Mouse (Mus musculus): ENCODE measurements around the gene Nr2c2.

Nr2c2 gene

DNA sequence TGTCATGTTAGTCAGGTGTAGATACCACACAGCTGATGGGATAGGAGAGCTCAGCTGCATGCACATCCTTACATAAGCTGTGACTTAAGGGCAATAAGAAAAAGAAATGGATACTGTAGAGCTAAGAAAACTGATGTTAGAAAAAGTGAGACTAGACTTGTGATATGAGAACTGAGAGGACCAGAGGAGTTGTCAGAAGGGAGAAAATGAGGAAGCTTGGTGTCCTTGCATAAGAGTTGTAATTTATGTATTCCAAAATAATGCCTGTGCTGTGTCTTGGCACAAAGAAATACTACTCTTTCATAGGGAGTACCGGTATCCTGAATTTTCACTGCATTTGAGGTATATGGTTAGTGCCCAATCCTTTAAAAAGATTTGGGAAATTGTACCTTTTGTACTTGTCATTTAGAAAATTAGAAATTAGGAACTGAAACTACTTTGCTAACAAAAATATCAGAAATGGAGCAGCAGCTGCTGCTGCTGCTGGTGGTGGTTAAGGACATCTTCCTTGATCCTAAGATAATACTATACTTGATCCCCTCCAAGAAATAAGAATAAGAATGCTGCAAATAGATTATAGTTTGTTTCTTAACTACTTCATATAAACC is 35.8 kb downstream of the Nr2c2 start:
- in situ Hi-C loops (cut with MboI, MseI) = no loop called here

DNA sequence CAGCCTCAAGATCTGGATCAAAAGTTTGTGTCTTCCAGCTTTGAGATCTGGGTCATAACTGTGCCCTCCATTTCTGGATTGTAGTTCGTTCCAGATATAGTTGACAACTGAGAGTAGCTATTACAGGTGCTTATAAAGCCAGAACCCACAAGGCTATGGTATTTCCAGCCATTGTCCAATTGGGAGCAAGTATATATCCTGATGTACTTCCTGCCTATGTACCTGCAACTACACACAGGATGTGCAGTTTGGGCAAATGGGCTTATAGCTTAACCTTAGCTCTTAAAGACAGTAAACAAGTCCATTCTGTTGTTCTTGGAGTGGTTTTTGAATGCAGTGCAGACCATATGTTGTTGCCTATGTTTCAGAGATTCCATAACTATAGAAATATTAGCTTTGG is 40.3 kb downstream of the Nr2c2 start:
- in situ Hi-C loops (cut with MboI, MseI) = no loop called here

DNA sequence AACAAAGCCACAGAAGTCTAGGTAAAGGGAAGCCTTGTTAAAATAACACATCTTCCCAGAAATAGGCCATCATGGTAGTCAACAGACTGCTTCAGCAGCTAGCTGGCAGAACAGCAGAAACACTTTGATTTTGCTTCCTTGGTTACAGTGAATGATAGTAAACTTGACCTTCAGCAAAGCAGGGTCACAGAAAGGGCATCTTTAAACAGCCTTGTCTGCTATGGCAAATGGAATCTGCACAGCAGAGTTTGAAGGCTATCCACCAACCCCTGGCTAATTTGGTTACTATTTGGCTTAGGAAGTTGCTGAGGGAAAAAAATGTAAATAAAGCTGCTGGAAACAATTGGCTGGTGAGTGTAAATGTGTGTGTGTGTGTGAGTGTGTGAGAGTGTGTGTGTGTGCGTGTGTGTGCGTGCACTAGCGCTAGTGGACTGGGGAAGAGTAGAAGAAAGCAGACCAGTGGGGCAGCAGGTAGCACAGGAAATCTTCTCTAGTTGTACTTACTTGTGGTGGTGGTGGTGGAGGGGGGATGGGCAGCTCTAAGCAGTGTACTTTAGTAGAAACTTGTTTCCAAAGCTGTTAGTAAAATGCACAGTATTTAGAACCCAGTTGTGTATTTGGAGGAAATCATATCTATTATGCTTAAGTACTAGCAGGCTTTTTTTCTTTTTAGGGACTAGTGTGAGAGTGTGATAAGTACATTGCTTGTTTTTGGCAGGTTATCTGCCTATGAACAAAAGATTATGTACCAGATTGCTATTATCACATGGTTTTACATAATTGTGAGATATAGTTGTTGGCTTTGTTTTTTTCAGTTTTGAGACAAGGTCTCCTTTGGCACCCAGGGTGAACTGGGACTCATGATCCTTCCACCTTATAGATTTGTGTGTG is 41.1 kb downstream of the Nr2c2 start:
- in situ Hi-C loops (cut with MboI, MseI) = no loop called here

DNA sequence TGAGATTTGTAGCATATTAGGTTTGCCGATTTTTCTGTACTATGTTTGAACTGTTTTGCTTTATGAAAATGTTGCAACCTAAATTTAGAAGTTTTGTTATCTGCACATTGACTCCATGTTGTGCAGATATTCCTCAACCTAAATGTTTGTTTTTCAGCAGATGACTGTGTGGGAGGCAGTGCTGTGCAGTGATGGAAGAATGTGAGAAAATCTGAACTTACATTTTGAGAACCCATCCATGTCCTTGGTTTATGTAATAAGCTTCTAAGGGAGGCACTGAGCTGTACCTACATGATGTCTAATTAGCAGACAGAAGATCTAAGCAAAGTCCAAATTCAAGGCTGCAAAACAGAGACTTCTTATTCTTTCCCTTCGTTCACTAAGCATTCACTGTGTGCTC is 42.4 kb downstream of the Nr2c2 start:
- in situ Hi-C loops (cut with MboI, MseI) = no loop called here

DNA sequence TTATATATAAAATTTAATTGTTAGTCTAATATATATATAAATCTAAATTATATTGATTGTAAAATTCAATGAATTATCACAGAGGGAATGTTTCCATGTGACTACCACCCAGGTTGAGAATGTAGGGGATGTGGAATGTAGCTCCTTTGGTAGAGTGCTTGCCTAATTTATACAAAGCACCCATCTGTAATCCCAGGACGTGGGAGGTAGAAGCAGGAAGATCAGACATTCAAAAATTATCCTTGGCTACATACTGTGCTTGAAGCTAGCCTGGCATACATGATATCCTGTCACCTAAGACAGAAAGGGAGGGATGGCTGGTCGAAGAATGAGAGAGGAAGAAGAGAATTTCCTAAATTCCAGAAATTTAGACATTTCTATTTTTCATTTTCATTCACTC is 45.2 kb downstream of the Nr2c2 start:
- in situ Hi-C loops (cut with MboI, MseI) = no loop called here

DNA sequence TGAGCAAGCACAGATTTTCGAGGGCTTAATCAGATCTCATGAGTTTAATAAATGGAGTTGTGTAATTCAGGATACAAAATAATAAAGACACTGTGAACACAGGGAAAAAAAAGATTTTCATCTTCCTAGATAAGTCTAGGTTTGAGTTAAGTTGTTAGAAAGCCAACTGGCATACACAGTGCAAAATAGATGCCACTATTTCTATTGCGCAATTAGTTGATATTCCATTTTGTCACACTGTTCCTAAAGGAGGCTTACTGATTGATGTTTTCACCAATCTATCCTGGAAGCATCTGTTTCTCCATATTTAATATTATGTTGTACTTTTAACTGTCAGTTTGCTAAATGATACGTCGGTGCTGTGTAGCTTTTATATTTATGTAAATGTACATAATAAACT is 54.7 kb downstream of the Nr2c2 start:
- in situ Hi-C loops (cut with MboI, MseI) = no loop called here

DNA sequence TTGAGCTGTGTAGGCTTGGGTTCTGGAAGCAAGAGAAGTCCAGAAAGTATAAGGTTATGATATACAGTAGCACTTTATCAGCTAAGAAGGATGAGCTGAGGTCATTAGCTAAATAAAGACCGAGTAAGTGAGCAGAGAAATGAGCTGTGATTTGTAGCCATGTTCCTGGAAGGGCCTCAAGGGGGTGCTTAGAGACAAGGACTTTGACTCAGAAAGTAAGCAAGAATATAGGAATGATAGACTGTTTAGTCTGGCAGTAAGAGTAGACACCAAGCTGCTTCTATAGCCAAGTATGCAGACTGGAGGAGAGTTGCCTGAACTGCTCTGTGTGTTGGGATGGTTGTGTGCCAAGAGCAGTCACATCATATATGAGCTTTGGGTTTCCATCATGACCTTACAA is 62.6 kb downstream of the Nr2c2 start:
- in situ Hi-C loops (cut with MboI, MseI) = no loop called here

DNA sequence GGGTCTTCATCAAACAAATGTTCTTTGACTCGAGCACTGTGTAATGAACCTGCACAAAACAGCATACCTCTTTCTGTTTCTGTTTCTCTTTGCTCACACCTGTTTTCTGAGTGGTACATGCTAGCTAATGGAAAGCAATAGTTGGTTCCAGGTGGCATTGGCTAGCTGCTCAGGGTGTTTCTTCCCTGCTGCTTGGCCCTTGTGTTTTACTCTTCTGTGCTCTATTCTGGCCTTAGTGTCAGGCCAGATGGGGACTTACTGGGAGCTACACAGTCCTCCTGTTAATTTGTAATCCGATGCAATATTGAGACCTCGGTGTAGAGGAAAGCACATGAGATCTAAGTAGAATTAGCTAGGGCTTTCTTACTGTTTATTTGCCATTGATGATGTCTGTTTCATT is 67.6 kb downstream of the Nr2c2 start:
- in situ Hi-C loops (cut with MboI, MseI) = no loop called here

DNA sequence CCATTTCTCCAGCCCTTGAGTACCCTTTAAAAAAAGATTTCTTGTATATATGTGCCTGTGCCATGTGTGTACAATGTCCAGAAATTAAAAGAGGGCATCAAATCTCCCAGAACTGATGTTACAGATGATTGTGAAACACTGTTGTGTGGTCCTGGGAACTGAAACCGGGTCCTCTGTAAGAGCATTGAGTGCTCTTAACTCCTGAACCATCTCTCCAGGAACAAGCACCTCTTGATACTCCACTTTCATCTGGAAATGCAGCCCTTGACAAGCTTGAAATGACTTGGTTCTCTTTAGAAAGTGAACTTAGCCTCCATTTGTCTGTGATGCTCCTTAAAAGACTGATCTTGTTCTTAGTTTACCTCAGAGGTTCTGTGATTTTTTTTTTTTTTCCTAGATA is 71.5 kb downstream of the Nr2c2 start:
- in situ Hi-C loops (cut with MboI, MseI) = no loop called here

DNA sequence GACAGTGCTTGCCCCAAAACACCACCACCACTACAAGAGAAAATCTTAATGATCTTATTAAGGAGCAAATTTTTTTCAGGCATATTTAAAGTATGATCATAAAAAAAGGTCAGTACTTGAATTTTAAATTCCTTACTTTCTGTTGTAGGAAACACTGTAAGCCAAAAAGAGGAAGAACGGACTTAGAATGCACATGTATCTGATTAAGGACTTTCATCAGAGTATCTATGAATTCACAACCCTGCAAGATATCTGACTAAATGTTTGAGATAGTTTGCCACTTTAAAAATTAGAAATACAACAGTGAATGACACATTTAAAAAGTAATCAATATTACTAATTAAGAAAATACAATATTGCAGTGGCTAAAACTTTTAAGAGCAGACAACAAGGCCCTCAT is 85.3 kb downstream of the Nr2c2 start:
- in situ Hi-C loops (cut with MboI, MseI) = no loop called here

DNA sequence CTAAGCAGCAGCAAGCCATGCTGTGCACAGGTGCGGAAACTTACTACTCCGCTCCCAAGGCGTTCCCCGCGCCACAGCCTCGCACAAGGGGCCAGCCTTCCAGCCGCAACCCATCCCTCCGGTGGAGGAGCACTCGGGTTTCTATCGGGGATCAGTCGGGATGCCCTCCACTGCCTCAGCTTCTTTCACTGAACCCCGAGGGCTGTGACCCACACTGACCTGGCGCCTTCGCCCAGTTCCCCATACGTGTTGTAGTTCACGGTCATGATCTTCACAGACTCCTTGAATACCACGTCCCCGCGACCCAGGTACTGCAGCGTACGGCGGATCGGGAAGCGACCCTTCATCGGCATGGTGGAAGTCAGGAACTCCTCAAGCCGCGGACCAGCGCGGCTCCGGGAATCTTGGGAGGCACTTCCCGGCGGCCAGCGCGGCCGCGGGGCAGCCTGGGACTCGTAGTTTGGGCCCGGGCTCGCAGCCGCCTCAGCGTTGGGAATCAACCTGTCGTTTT is 92.5 kb downstream of the Nr2c2 start, which contains the start of gene Mrps25:
Mrps25 (minus strand) TSS at position 413 of the 511 bp plus-strand sequence.
- in situ Hi-C loops (cut with MboI, MseI) = loop anchor here (5.0 kb wide), 1 partner anchor 286 kb away; no protein-coding TSS in a partner anchor

DNA sequence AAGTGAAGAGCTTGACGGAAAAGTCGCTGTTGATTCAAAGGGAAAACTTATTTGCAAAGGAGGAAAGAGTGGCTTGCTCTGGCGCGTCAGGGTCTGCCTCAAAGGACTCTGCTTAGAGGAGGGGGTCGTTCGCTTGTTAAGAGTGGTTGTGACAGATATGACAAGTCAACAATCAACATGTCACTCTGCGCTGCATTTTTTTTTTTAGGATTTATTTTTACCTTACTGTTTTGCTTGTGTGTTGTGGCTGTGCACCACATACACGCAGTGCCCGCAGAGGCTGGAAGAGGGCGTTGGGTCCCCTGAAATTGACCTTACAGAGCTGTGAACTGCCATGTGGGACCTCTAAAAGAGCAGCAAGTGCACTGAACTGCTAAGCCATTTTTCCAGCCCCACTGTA is 93.0 kb downstream of the Nr2c2 start:
- in situ Hi-C loops (cut with MboI, MseI) = loop anchor here (5.0 kb wide), 1 partner anchor 287 kb away; no protein-coding TSS in a partner anchor

DNA sequence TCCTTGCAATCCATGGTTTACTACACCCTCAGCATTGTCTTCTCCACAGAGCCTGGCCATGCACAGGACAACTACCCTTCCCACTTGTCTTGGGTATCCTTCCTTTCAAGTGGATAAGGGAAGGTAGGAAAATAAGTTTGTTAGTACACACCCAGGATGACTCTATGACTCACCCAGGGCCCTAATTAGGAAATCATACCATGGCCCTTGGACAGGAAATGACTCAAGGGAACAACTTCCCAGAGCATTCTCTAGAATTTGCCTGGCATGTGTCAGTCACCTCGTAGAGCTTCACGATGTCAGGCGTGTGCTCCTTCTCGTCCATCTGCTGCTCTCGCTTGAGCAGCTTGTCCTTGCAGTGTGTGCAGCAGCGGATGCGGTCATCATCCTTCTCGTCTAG is 108.2 kb downstream of the Nr2c2 start:
- in situ Hi-C loops (cut with MboI, MseI) = no loop called here

DNA sequence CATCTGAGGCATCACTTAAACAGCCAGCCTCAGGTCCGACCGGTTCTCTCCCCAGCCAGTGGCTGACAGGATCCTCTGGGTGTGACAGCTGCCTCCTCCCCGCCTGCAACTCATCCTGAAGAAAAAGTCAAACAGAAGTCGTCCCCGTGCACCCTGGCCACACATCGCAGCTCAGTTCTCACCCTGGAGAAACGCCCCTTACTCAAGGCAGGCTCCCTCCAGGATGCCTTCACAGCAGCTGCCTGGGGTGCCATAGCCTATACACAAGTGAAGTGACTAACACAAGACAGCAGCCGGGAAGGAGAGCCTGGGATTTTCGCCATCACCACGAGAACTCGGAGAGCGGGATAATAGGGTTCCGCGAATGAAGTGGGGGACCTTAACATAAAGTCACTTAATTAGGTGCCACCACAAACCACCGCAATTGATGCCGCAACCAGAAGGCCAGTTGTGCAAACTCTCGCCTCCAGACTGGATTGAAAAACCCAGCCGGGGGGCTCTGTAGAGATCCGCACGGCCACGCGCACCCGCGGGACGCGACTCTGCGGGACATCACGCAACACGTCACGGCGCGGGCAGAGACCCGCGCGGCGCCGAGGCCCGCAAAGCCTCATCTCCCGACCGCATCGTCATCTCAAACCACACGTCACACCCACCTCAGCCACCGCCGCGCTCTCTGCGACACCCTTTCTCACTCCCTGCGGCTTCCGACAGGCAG is 123.0 kb downstream of the Nr2c2 start:
- in situ Hi-C loops (cut with MboI, MseI) = no loop called here

DNA sequence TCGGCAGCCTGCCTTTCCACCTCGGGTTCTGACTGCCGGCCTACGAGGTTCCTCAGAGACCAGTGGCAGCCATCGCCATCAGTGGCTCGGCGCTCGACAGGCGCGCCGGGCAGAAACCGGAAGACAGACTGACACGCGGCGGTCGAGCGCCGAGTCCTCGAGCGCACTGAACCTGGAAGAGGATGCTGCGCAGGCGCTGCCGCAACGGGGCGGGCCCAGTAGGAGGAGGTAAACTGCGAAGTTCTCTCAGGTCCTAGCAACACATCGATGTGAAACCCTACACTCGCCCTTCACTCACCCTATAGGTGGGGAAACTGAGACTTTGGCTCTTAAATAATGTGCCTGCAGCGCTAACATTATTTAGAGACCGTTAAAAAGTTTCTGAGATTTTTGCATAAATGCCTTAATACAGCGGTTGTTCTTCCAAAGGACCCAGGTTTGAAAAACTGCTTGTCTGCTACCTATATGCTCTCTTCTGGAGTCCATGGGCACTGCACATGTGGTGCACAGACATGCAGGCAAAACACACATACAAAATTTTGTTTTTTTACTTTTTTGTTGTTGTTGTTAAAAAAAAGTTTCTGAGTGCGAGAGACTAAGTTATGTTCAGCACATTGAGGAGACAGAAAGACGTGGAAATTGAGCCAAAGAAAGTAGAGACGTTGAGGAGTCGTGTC is 123.7 kb downstream of the Nr2c2 start, which contains the start of gene Rbsn:
Rbsn (minus strand) TSS at position 153 of the 677 bp plus-strand sequence.
- in situ Hi-C loops (cut with MboI, MseI) = no loop called here

DNA sequence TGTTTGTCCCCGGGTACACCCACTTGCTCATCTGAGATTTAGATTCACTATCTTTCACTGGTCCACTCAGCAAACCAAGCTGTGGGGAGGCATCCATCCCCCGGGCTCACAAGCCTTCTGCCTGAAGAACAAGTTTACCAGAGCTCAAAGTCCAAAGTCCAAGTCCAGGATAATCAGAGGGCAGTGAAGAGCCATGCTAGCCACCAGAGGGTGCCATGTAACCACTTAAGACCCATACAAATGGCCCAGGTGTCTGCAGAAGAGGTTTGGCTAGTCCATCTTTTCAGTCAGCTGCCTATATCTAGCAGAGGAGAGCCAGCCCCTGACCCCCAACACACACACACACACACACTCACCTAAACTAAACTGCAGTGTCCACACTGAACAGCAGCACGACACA is 128.3 kb downstream of the Nr2c2 start:
- in situ Hi-C loops (cut with MboI, MseI) = no loop called here

DNA sequence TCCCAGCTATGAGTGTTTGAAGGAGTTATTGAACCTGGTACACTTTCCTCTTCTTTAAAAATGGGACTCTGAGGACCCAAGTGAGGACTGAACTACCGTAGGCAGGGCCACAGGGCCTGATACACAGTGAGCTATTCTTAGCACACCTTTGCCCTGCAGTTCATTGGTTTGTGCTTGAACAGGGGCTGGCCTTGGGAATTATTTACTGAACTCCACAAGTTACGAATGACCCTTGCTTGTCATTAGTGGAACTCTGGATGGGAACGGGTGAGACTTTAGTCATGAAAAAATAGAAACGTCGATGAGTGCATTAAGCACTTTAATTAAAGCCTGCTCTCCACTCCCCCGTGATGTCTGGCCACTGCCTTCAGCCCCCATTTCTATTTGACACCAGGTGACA is 130.4 kb downstream of the Nr2c2 start:
- in situ Hi-C loops (cut with MboI, MseI) = no loop called here

DNA sequence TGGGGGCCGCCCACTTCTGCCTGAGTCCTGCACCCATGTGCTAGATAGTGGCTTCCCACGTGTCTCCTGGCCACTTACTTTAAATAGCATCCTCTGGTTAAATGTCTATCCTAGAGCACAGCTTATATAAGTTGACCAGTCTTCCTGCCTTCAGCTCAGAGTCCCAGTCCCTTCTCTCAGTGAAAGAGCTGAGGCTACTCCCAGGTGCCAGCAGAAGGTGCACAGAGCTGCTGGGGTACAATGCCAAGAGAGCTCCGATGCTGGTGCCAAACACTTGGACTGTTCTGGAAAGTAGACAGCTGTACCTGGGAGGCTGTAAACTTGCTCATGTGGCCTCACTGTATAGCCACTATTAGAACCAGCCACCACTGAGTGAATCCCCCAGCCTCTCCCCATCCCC is 130.8 kb downstream of the Nr2c2 start:
- in situ Hi-C loops (cut with MboI, MseI) = no loop called here
